Mouse (Mus musculus): ENCODE measurements around the gene Cdk14. TPM values are rescaled to one million over a fixed set of nuclear protein-coding genes. Genes with fewer than 3 reads are reported as not detected.
"Not testable (repeated sequence)": the region's sequence is repeated elsewhere in the genome, so short reads cannot be mapped to it uniquely, and the experiment has no call there.

The Cdk14 gene
- polyA plus RNA-seq, 1 experiment from 2014 or later = 10.8 TPM

DNA sequence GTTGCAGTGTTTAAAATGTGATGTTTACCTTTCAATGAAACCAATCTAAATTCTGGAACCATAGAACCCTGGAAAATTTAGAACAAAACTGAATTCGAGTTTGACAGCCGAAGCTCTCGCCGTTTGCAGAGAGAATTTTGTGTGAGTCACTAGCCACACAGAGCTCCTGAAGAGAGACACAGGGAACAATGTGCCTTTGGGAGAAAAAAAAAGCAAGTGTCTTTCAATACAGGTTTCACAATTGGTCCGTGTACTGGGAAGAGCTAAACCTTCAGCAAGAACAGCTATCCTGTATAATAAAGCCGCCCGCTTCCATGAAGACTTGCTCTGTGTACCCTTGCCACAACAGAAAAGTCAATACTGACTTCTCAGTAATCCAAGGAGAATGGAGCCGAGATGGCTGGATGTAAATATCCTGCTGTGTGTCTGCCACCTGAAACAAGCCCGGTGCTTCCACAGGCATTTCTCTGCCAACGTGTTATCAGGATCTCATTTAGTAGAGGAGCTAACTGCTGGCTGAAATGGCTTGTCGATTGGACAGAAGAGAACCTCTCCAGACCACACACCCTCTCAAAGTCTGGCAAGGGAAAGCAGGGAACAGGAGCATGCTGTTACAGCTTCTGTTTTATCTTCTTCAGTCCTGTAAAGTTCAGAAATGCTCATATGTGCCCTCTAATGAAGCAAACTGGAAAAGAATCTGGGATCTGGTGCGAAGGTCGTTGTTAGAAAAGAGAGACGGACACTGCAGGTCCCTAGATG lies 159.0 kb downstream of the Cdk14 start:
- Histone ChIP-seq H3K9ac (peak overlapping the region; percentile 64), H3K27me3 (replicated peaks) (no peaks in the 10 kb centered on the region), H3K4me2 (peak overlapping the region; percentile 63), H3K4me3 (peak overlapping the region; percentile 26), H3K36me3 (no peaks in the 10 kb centered on the region), H3K4me1 (peaks cover 69% of the 10 kb centered on the region), H3K27ac (replicated peaks) (peak overlapping the region; percentile 84), H3K9me3 (no peaks in the 10 kb centered on the region)
- WGBS = 37% methylated on average over 14 of the region's 14 CpGs
- ATAC-seq (ENCODE audit: extremely low read depth, insufficient number of reproducible peaks, low FRiP score, low TSS enrichment) = no peak

DNA sequence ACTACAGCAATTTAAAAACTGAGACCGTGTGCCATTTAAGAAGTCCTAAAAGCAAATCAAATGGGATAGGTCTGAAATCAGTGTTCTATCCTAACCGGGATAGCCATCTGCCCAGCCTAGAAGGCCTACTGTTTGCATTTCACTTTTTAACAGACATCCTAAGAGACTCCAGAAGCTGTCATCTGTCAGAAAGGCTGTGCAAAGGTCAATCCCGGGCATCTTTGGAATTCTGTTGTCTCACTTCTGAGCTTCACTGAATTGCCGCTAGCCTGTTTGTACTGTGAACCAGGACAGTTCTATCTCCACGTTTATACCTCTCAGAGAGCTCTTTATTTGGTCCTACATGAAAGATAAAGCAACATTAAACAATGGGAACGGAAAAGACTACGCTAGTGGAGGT lies 159.8 kb downstream of the Cdk14 start:
- Histone ChIP-seq H3K4me3 (no peak overlapping the region), H3K27me3 (replicated peaks) (no peaks in the 10 kb centered on the region), H3K4me1 (peaks cover 61% of the 10 kb centered on the region), H3K36me3 (no peaks in the 10 kb centered on the region), H3K4me2 (peak overlapping the region; percentile 12), H3K9ac (no peak overlapping the region), H3K9me3 (no peaks in the 10 kb centered on the region), H3K27ac (replicated peaks) (peak overlapping the region; percentile 13; the same call in 1 of the 2 replicates)
- 38% methylated on average over 7 of the region's 7 CpGs for WGBS
- ATAC-seq (ENCODE audit: extremely low read depth, insufficient number of reproducible peaks, low FRiP score, low TSS enrichment) = no peak

DNA sequence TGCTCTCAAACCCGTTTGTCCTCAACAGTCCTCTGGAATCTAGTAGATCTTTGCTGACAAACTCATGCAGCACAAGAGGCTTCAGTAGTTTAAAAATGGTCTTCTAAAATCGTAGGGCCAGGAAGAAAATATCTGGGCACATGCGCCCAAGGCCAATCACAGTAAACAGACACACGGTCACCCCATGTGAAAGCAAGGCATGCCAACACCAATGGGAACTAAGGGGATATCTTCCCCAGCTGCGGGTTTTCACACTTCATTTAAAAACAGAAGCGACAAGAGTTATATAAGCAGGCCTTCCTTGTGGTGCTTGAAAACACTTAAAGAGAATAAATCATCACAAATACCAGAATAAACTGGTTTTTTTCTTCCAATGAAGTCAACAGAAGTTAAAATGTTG lies 165.7 kb downstream of the Cdk14 start:
- no peak overlapping the region for H3K4me3 ChIP-seq
- WGBS = 79% methylated on average over 6 of the region's 6 CpGs
- H3K4me1 ChIP-seq = peaks cover 22% of the 10 kb centered on the region
- no peak overlapping the region for H3K9ac ChIP-seq
- no peaks in the 10 kb centered on the region for H3K27me3 ChIP-seq (replicated peaks)
- no peak for ATAC-seq (ENCODE audit: extremely low read depth, insufficient number of reproducible peaks, low FRiP score, low TSS enrichment)
- no peak overlapping the region for H3K27ac ChIP-seq (replicated peaks)
- no peaks in the 10 kb centered on the region for H3K36me3 ChIP-seq
- H3K9me3 ChIP-seq = no peaks in the 10 kb centered on the region
- H3K4me2 ChIP-seq = no peak overlapping the region

GRCm38 (mm10) chr5:5253177-5253576 lies 166.9 kb downstream of the Cdk14 start:
- Histone ChIP-seq H3K9ac (no peak overlapping the region), H3K4me3 (no peak overlapping the region), H3K27me3 (replicated peaks) (no peaks in the 10 kb centered on the region), H3K9me3 (no peaks in the 10 kb centered on the region), H3K27ac (replicated peaks) (no peak overlapping the region), H3K4me1 (peaks cover 14% of the 10 kb centered on the region; the same call in 1 of the 2 replicates), H3K4me2 (no peak overlapping the region), H3K36me3 (peaks cover 4% of the 10 kb centered on the region; the same call in 1 of the 2 replicates)
- 84% methylated on average over 3 of the region's 3 CpGs for WGBS
- ATAC-seq (ENCODE audit: extremely low read depth, insufficient number of reproducible peaks, low FRiP score, low TSS enrichment) = no peak

DNA sequence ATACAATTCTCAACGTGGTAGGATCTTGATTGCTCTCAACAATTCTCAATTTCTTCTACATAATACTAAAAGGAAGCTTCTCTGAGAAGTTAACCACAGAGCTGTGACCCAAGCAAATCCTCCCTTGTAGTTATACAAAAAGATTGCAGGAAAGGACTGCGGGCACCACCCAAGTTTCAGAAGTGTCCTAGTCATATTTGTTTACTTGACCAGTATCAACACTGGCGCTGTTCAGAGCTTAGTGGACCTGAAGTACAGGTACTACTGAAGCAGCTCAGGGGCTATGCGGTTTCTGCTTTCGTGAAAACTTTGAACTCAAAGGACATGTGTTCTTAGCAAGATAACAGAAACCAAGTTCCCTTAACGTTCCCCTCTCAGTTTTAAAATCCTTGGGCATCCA lies 172.4 kb downstream of the Cdk14 start:
- 84% methylated on average over 6 of the region's 6 CpGs for WGBS
- no peaks in the 10 kb centered on the region for H3K9me3 ChIP-seq
- no peak overlapping the region for H3K4me2 ChIP-seq
- peaks cover 16% of the 10 kb centered on the region for H3K4me1 ChIP-seq
- no peak overlapping the region for H3K27ac ChIP-seq (replicated peaks)
- H3K4me3 ChIP-seq = no peak overlapping the region
- H3K9ac ChIP-seq = no peak overlapping the region
- H3K36me3 ChIP-seq = peaks cover 4% of the 10 kb centered on the region; the same call in 1 of the 2 replicates
- no peaks in the 10 kb centered on the region for H3K27me3 ChIP-seq (replicated peaks)
- no peak for ATAC-seq (ENCODE audit: extremely low read depth, insufficient number of reproducible peaks, low FRiP score, low TSS enrichment)

- no peaks in the 10 kb centered on the region for H3K27me3 ChIP-seq (replicated peaks)
- H3K4me2 ChIP-seq = no peak overlapping the region
- H3K9ac ChIP-seq = no peak overlapping the region
- no peak for ATAC-seq (ENCODE audit: extremely low read depth, insufficient number of reproducible peaks, low FRiP score, low TSS enrichment)
- no peaks in the 10 kb centered on the region for H3K9me3 ChIP-seq
- no peak overlapping the region for H3K4me3 ChIP-seq
- H3K27ac ChIP-seq (replicated peaks) = no peak overlapping the region
- WGBS = 69% methylated on average over 2 of the region's 2 CpGs
- H3K4me1 ChIP-seq = peaks cover 19% of the 10 kb centered on the region
- H3K36me3 ChIP-seq = peaks cover 4% of the 10 kb centered on the region; the same call in 1 of the 2 replicates
These were observed 173.5 kb downstream of the Cdk14 start for GRCm38 (mm10) chr5:5246534-5247175.

- Histone ChIP-seq H3K27me3 (replicated peaks) (no peaks in the 10 kb centered on the region), H3K9ac (no peak overlapping the region), H3K4me2 (no peak overlapping the region), H3K4me3 (no peak overlapping the region), H3K27ac (replicated peaks) (no peak overlapping the region), H3K4me1 (peaks cover 15% of the 10 kb centered on the region), H3K9me3 (no peaks in the 10 kb centered on the region), H3K36me3 (peaks cover 4% of the 10 kb centered on the region; the same call in 1 of the 2 replicates)
- ATAC-seq (ENCODE audit: extremely low read depth, insufficient number of reproducible peaks, low FRiP score, low TSS enrichment) = no peak
- 86% methylated on average over 7 of the region's 7 CpGs for WGBS
These were observed 174.9 kb downstream of the Cdk14 start for GRCm38 (mm10) chr5:5245182-5245581.

DNA sequence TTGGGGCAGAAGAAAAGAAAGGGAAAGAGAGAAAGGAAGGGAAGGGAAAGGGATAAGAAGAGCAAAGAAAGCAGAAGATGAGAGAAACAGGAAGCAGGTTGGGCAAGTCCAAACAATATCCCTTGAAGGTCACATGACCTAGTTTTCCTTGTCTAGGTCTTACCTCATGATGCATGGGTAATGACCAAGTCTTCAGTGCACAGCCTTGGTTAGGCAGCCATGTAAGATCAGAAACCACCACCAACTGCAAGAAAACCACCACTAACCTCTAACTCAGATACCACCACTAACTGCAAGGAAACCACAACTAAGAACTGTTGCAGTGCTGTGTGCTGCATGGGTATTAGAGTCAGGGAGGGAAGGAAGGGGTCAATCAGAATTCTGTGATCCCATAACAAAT lies 176.5 kb downstream of the Cdk14 start:
- Histone ChIP-seq H3K36me3 (peaks cover under 1% of the 10 kb centered on the region; the same call in 1 of the 2 replicates), H3K4me3 (no peak overlapping the region), H3K27ac (replicated peaks) (no peak overlapping the region), H3K9me3 (no peaks in the 10 kb centered on the region), H3K4me1 (peaks cover 11% of the 10 kb centered on the region), H3K4me2 (no peak overlapping the region), H3K9ac (no peak overlapping the region), H3K27me3 (replicated peaks) (no peaks in the 10 kb centered on the region)
- no peak for ATAC-seq (ENCODE audit: extremely low read depth, insufficient number of reproducible peaks, low FRiP score, low TSS enrichment)

DNA sequence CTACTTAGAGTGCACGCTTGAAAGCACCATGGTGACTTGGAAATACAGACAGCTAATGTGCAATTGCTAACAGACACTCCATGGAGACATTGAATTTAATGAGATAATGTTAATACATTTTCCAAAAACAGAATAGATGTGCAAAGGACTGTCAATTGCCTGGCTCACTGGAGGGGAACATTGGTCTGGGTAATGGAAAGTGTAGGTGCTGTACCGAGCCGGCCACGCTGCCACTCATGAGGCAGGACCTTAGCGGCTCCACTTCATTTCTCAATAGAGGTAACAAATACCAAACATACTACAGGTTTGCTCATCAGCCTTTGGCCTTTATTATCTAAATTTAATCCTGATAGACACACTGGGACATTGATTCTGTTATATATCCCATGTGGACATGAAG lies 177.4 kb downstream of the Cdk14 start:
- H3K4me3 ChIP-seq = no peak overlapping the region
- peaks cover 5% of the 10 kb centered on the region for H3K36me3 ChIP-seq
- H3K9ac ChIP-seq = no peak overlapping the region
- H3K9me3 ChIP-seq = peaks cover 3% of the 10 kb centered on the region; the same call in 1 of the 2 replicates
- H3K4me1 ChIP-seq = peaks cover 11% of the 10 kb centered on the region
- H3K4me2 ChIP-seq = no peak overlapping the region
- H3K27ac ChIP-seq (replicated peaks) = no peak overlapping the region
- ATAC-seq (ENCODE audit: extremely low read depth, insufficient number of reproducible peaks, low FRiP score, low TSS enrichment) = no peak
- H3K27me3 ChIP-seq (replicated peaks) = no peaks in the 10 kb centered on the region
- WGBS = 76% methylated on average over 5 of the region's 5 CpGs

DNA sequence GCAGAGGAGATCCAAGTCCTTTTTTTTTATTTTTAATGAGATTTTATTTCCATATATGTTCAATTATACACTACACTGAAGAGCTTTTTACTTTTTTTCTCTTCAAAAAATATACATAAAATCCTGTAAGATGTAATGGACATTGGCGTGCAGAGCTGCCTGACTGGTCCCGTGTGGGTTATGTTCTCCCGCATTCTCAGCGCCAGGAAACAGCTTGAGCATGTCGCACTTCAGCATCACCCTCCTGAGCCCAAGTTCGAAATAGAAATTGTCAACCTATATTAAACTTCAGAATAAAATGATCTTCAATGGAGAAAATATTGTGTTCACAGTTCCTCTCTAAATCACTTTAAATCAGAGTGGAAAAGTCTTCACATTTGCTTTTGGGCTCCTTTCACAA lies 179.0 kb downstream of the Cdk14 start:
- H3K27ac ChIP-seq (replicated peaks) = no peak overlapping the region
- H3K36me3 ChIP-seq = peaks cover 13% of the 10 kb centered on the region
- no peak overlapping the region for H3K4me3 ChIP-seq
- H3K4me1 ChIP-seq = peaks cover 6% of the 10 kb centered on the region
- ATAC-seq (ENCODE audit: extremely low read depth, insufficient number of reproducible peaks, low FRiP score, low TSS enrichment) = no peak
- peaks cover 11% of the 10 kb centered on the region for H3K9me3 ChIP-seq
- H3K9ac ChIP-seq = no peak overlapping the region
- H3K27me3 ChIP-seq (replicated peaks) = no peaks in the 10 kb centered on the region
- no peak overlapping the region for H3K4me2 ChIP-seq
- WGBS = 79% methylated on average over 6 of the region's 6 CpGs

GRCm38 (mm10) chr5:5240121-5240520 lies 180.0 kb downstream of the Cdk14 start:
- peaks cover 13% of the 10 kb centered on the region for H3K36me3 ChIP-seq
- H3K9me3 ChIP-seq = peaks cover 11% of the 10 kb centered on the region
- 83% methylated on average over 3 of the region's 3 CpGs for WGBS
- H3K4me2 ChIP-seq = no peak overlapping the region
- peaks cover 10% of the 10 kb centered on the region for H3K4me1 ChIP-seq
- H3K4me3 ChIP-seq = no peak overlapping the region
- no peak overlapping the region for H3K9ac ChIP-seq
- ATAC-seq (ENCODE audit: extremely low read depth, insufficient number of reproducible peaks, low FRiP score, low TSS enrichment) = no peak
- no peaks in the 10 kb centered on the region for H3K27me3 ChIP-seq (replicated peaks)
- H3K27ac ChIP-seq (replicated peaks) = no peak overlapping the region

GRCm38 (mm10) chr5:5234935-5235334 lies 185.2 kb downstream of the Cdk14 start:
- not testable (repeated sequence) for ATAC-seq (ENCODE audit: extremely low read depth, insufficient number of reproducible peaks, low FRiP score, low TSS enrichment); H3K4me2 ChIP-seq; H3K4me1 ChIP-seq; H3K4me3 ChIP-seq; H3K27me3 ChIP-seq (replicated peaks); H3K9ac ChIP-seq; H3K27ac ChIP-seq (replicated peaks)
- peaks cover 11% of the 10 kb centered on the region for H3K9me3 ChIP-seq
- peaks cover 17% of the 10 kb centered on the region for H3K36me3 ChIP-seq
- WGBS = 65% methylated on average over 10 of the region's 10 CpGs

All from heart, embryonic 13.5 days (tissue).